Mouse (Mus musculus): ENCODE measurements around the gene Mfsd2a. TPM values are rescaled to one million over a fixed set of nuclear protein-coding genes. Genes with fewer than 3 reads are reported as not detected.
A peak's percentile ranks its signal among the peaks of the same experiment; 100 is the strongest.

Mfsd2a gene
- polyA plus RNA-seq, 1 experiment from 2014 or later = not detected

- DNase-seq = no peak
- Histone ChIP-seq H3K4me1 (ENCODE audit: insufficient read depth) (no peaks in the 10 kb centered on the region), H3K4me3 (ENCODE audit: low read depth, low read length) (no peak overlapping the region), H3K9me3 (ENCODE audit: low read length) (no peaks in the 10 kb centered on the region), H3K9ac (replicated peaks) (no peak overlapping the region), H3K36me3 (replicated peaks; ENCODE audit: insufficient read depth, low read length) (no peaks in the 10 kb centered on the region), H3K27ac (ENCODE audit: low read depth) (no peak overlapping the region), H3K27me3 (ENCODE audit: insufficient read depth, low read length) (peaks cover 6% of the 10 kb centered on the region; the same call in 1 of the 2 replicates), H3K4me2 (ENCODE audit: low read depth, low read length) (no peak overlapping the region)
- no peak for TF ChIP-seq EP300 (IDR thresholded peaks at IDR 0.05; ENCODE audit: low read depth)
- no peak for TF ChIP-seq CTCF (IDR thresholded peaks at IDR 0.05; ENCODE audit: low read depth)
- no peak for ATAC-seq
- WGBS (ENCODE audit: insufficient replicate concordance) = 61% methylated on average over 15 of the region's 15 CpGs
Measured at GRCm38 (mm10) chr4:122923392-122924344, 37.3 kb downstream of the Mfsd2a start.

- Histone ChIP-seq H3K27ac (ENCODE audit: low read depth) (no peak overlapping the region), H3K4me2 (ENCODE audit: low read depth, low read length) (no peak overlapping the region), H3K36me3 (replicated peaks; ENCODE audit: insufficient read depth, low read length) (no peaks in the 10 kb centered on the region), H3K27me3 (ENCODE audit: insufficient read depth, low read length) (no peaks in the 10 kb centered on the region), H3K9ac (replicated peaks) (no peak overlapping the region), H3K9me3 (ENCODE audit: low read length) (no peaks in the 10 kb centered on the region), H3K4me3 (ENCODE audit: low read depth, low read length) (no peak overlapping the region), H3K4me1 (ENCODE audit: insufficient read depth) (no peaks in the 10 kb centered on the region)
- no peak for ATAC-seq
- TF ChIP-seq EP300 (IDR thresholded peaks at IDR 0.05; ENCODE audit: low read depth) = no peak
- TF ChIP-seq CTCF (IDR thresholded peaks at IDR 0.05; ENCODE audit: low read depth) = no peak
- WGBS (ENCODE audit: insufficient replicate concordance) = 7% methylated on average over 1 of the region's 1 CpGs
- no peak for DNase-seq
Measured at GRCm38 (mm10) chr4:122922841-122923240, 38.1 kb downstream of the Mfsd2a start.

- WGBS (ENCODE audit: insufficient replicate concordance) = 66% methylated on average over 4 of the region's 4 CpGs
- Histone ChIP-seq H3K4me1 (ENCODE audit: insufficient read depth) (no peaks in the 10 kb centered on the region), H3K9me3 (ENCODE audit: low read length) (peaks cover 9% of the 10 kb centered on the region), H3K4me2 (ENCODE audit: low read depth, low read length) (no peak overlapping the region), H3K36me3 (replicated peaks; ENCODE audit: insufficient read depth, low read length) (no peaks in the 10 kb centered on the region), H3K27ac (ENCODE audit: low read depth) (no peak overlapping the region), H3K4me3 (ENCODE audit: low read depth, low read length) (no peak overlapping the region), H3K27me3 (ENCODE audit: insufficient read depth, low read length) (no peaks in the 10 kb centered on the region), H3K9ac (replicated peaks) (no peak overlapping the region)
- DNase-seq (no peak), ATAC-seq (no peak)
- TF ChIP-seq CTCF (IDR thresholded peaks at IDR 0.05; ENCODE audit: low read depth) (no peak), EP300 (IDR thresholded peaks at IDR 0.05; ENCODE audit: low read depth) (no peak)
Measured at GRCm38 (mm10) chr4:122915985-122916384, 45.0 kb downstream of the Mfsd2a start.

- Histone ChIP-seq H3K36me3 (replicated peaks; ENCODE audit: insufficient read depth, low read length) (no peaks in the 10 kb centered on the region), H3K9ac (replicated peaks) (no peak overlapping the region), H3K9me3 (ENCODE audit: low read length) (peaks cover 9% of the 10 kb centered on the region), H3K27ac (ENCODE audit: low read depth) (no peak overlapping the region), H3K27me3 (ENCODE audit: insufficient read depth, low read length) (no peaks in the 10 kb centered on the region), H3K4me1 (ENCODE audit: insufficient read depth) (no peaks in the 10 kb centered on the region), H3K4me2 (ENCODE audit: low read depth, low read length) (no peak overlapping the region), H3K4me3 (ENCODE audit: low read depth, low read length) (no peak overlapping the region)
- no peak for TF ChIP-seq EP300 (IDR thresholded peaks at IDR 0.05; ENCODE audit: low read depth)
- TF ChIP-seq CTCF (IDR thresholded peaks at IDR 0.05; ENCODE audit: low read depth) = no peak
- WGBS (ENCODE audit: insufficient replicate concordance) = 74% methylated on average over 7 of the region's 7 CpGs
- ATAC-seq (no peak), DNase-seq (no peak)
Measured at GRCm38 (mm10) chr4:122914186-122914585, 46.8 kb downstream of the Mfsd2a start.

- no peak for DNase-seq
- Histone ChIP-seq H3K27me3 (ENCODE audit: insufficient read depth, low read length) (no peaks in the 10 kb centered on the region), H3K4me3 (ENCODE audit: low read depth, low read length) (no peak overlapping the region), H3K9ac (replicated peaks) (no peak overlapping the region), H3K4me2 (ENCODE audit: low read depth, low read length) (no peak overlapping the region), H3K36me3 (replicated peaks; ENCODE audit: insufficient read depth, low read length) (no peaks in the 10 kb centered on the region), H3K4me1 (ENCODE audit: insufficient read depth) (no peaks in the 10 kb centered on the region), H3K27ac (ENCODE audit: low read depth) (no peak overlapping the region), H3K9me3 (ENCODE audit: low read length) (peaks cover 9% of the 10 kb centered on the region)
- TF ChIP-seq CTCF (IDR thresholded peaks at IDR 0.05; ENCODE audit: low read depth) (peak; percentile 58), EP300 (IDR thresholded peaks at IDR 0.05; ENCODE audit: low read depth) (no peak)
- no peak for ATAC-seq
- WGBS (ENCODE audit: insufficient replicate concordance) = 61% methylated on average over 5 of the region's 5 CpGs
Measured at GRCm38 (mm10) chr4:122912613-122913012, 48.4 kb downstream of the Mfsd2a start.

GRCm38 (mm10) chr4:122910577-122910976, 50.4 kb downstream of the Mfsd2a start:
- no peak overlapping the region for H3K9ac ChIP-seq (replicated peaks)
- H3K4me3 ChIP-seq (ENCODE audit: low read depth, low read length) = no peak overlapping the region
- no peak overlapping the region for H3K27ac ChIP-seq (ENCODE audit: low read depth)
- H3K4me2 ChIP-seq (ENCODE audit: low read depth, low read length) = no peak overlapping the region
- peak; percentile 75 for TF ChIP-seq CTCF (IDR thresholded peaks at IDR 0.05; ENCODE audit: low read depth)
- no peak for TF ChIP-seq EP300 (IDR thresholded peaks at IDR 0.05; ENCODE audit: low read depth)
- H3K9me3 ChIP-seq (ENCODE audit: low read length) = peaks cover 9% of the 10 kb centered on the region
- peak; percentile 24 for DNase-seq
- 47% methylated on average over 6 of the region's 6 CpGs for WGBS (ENCODE audit: insufficient replicate concordance)
- H3K27me3 ChIP-seq (ENCODE audit: insufficient read depth, low read length) = no peaks in the 10 kb centered on the region
- no peak for ATAC-seq
- no peaks in the 10 kb centered on the region for H3K36me3 ChIP-seq (replicated peaks; ENCODE audit: insufficient read depth, low read length)
- no peaks in the 10 kb centered on the region for H3K4me1 ChIP-seq (ENCODE audit: insufficient read depth)
